Mouse (Mus musculus): ENCODE measurements around the gene Crnkl1.
A peak's percentile ranks its signal among the peaks of the same experiment; 100 is the strongest.

- TF ChIP-seq ZC3H11A (IDR thresholded peaks at IDR 0.05; ENCODE audit: borderline replicate concordance, low read depth, low read length) (no peak), HCFC1 (IDR thresholded peaks at IDR 0.05; ENCODE audit: borderline replicate concordance, insufficient read depth, low read length) (no peak), ZNF384 (IDR thresholded peaks at IDR 0.05; ENCODE audit: low read depth, low read length) (no peak), MAFK (IDR thresholded peaks at IDR 0.05; ENCODE audit: insufficient read depth, low read depth, low read length) (peak; percentile 71), CHD2 (IDR thresholded peaks at IDR 0.05; ENCODE audit: low read depth, low read length) (no peak)
These were observed 50.5 kb downstream of the Crnkl1 start for GRCm38 (mm10) chr2:145884036-145884912.

Data from ES-E14 (cell line).